Mouse (Mus musculus) frontal cortex, postnatal 10 days (tissue): ENCODE measurements at regions not wholly inside any gene's neighbourhood (a gene's known extent, or its start where the extent isn't known, plus 50 kb on each side); places are given as distances from the start of the nearest gene placed in this dataset.

Experiments
- DNase-seq, 2 experiments: peaks; one replicate each; pipeline ENCODE4 v3.0.0; 2022; ENCODE audit warnings: low spot score in 2 of 2, mixed read lengths in 1 of 2

- peak; percentile 75 to 79 for DNase-seq
Observed at GRCm38 (mm10) chr3:121104571-121105407, 66.7 kb downstream of the Rwdd3 start.

GRCm38 (mm10) chr3:121102871-121103270, 68.6 kb downstream of the Rwdd3 start:
- no peak for DNase-seq

GRCm38 (mm10) chr3:121102120-121102519, 69.4 kb downstream of the Rwdd3 start:
- DNase-seq = no peak

- no peak for DNase-seq
Observed at GRCm38 (mm10) chr3:121100211-121100860, 71.2 kb downstream of the Rwdd3 start.

- no peak for DNase-seq
Observed at GRCm38 (mm10) chr3:121093509-121093908, 78.0 kb downstream of the Rwdd3 start.

GRCm38 (mm10) chr3:121088724-121089123, 82.8 kb downstream of the Rwdd3 start:
- no peak for DNase-seq

- DNase-seq = no peak
Observed at GRCm38 (mm10) chr3:121068676-121069075, 102.8 kb downstream of the Rwdd3 start.

GRCm38 (mm10) chr3:121035904-121036549, 135.5 kb downstream of the Rwdd3 start:
- DNase-seq = no peak

- DNase-seq = no peak
Observed at GRCm38 (mm10) chr3:121025546-121026157, 145.8 kb downstream of the Rwdd3 start.

GRCm38 (mm10) chr3:121024810-121025209, 146.7 kb downstream of the Rwdd3 start:
- DNase-seq = no peak

GRCm38 (mm10) chr3:121021126-121021848, 150.2 kb downstream of the Rwdd3 start:
- DNase-seq = no peak

GRCm38 (mm10) chr3:121009223-121009622, 162.3 kb downstream of the Rwdd3 start:
- no peak for DNase-seq

GRCm38 (mm10) chr3:120983556-120984270, 187.8 kb downstream of the Rwdd3 start:
- DNase-seq = peak in 1 of 2 experiments; percentile 14

GRCm38 (mm10) chr3:120982795-120983555, 188.5 kb downstream of the Rwdd3 start:
- no peak for DNase-seq

GRCm38 (mm10) chr3:120982218-120982617, 189.3 kb downstream of the Rwdd3 start:
- DNase-seq = no peak

GRCm38 (mm10) chr3:120970746-120971466, 200.6 kb downstream of the Rwdd3 start:
- no peak for DNase-seq

GRCm38 (mm10) chr3:120946906-120947305, 224.6 kb downstream of the Rwdd3 start:
- no peak for DNase-seq

GRCm38 (mm10) chr3:120934401-120934800, 237.1 kb downstream of the Rwdd3 start:
- DNase-seq = no peak

- no peak for DNase-seq
Observed at GRCm38 (mm10) chr3:120920351-120920750, 251.1 kb downstream of the Rwdd3 start.
